Mouse (Mus musculus): ENCODE measurements around the gene Lrig1. TPM values are rescaled to one million over a fixed set of nuclear protein-coding genes. Genes with fewer than 3 reads are reported as not detected.

Gene Lrig1
- polyA plus RNA-seq, 1 experiment from 2014 or later: 4.3 TPM

GRCm38 (mm10) chr6:94718607-94719346 lies 18.8 kb upstream of the Lrig1 start:
- DNase-seq (ENCODE audit: low spot score): no peak
- no peaks in the 10 kb centered on the region for H3K27me3 ChIP-seq (replicated peaks; ENCODE audit: control insufficient read depth, insufficient read depth, low read length)
- no peak overlapping the region for H3K4me2 ChIP-seq
- H3K9ac ChIP-seq (ENCODE audit: low read depth, low read length): no peak overlapping the region
- no peaks in the 10 kb centered on the region for H3K9me3 ChIP-seq (ENCODE audit: control insufficient read depth, low read length)
- no peak overlapping the region for H3K4me3 ChIP-seq (ENCODE audit: low read depth, low read length)
- no peak overlapping the region for H3K27ac ChIP-seq (ENCODE audit: low read depth, low read length)
- 77% methylated on average over 15 of the region's 15 CpGs for WGBS
- no peaks in the 10 kb centered on the region for H3K4me1 ChIP-seq (replicated peaks; ENCODE audit: control insufficient read depth, insufficient read depth, low read length)
- no peak for ATAC-seq (replicated peaks; ENCODE audit: low FRiP score)
- no peaks in the 10 kb centered on the region for H3K36me3 ChIP-seq (ENCODE audit: control insufficient read depth, insufficient read depth, low read length)

DNA sequence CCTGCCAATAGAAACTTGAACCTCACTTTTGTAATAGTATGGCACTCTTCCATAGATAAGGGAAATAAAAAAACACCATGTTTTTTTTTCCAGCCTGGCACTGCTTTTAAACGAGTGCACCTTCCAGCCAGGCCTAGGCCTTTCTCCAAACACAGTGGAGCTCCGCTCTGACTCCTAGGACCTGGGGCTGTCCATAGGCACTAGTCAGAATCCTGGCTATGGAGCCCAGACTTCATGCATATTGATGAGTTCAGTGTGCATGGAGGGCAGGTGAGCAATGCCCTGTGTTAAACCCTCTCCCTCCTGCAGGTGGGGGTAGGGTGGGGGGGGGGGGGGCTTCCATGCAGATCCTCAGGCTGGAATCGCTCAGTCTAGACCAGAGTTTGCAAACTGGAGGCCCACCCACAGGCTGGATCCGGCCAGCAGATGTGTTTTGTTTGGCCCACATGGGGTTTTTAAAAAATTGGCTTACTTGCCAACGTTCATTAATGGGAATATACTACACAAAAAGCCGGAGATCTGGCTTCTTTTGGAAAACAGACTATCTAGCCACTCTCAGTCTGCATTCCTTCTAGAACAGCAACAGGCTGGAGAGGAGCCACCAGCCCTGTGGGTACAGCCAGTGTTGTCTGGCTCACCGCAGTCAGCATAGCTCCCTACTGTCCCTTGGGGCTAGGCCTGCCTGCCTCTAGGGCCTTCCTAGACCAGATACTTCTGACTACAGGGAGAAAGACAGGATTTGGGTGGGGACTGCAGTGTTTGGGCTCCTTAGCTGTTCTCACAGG lies 17.9 kb upstream of the Lrig1 start:
- H3K4me1 ChIP-seq (replicated peaks; ENCODE audit: control insufficient read depth, insufficient read depth, low read length): no peaks in the 10 kb centered on the region
- 74% methylated on average over 7 of the region's 7 CpGs for WGBS
- H3K4me3 ChIP-seq (ENCODE audit: low read depth, low read length): no peak overlapping the region
- no peaks in the 10 kb centered on the region for H3K27me3 ChIP-seq (replicated peaks; ENCODE audit: control insufficient read depth, insufficient read depth, low read length)
- no peak for ATAC-seq (replicated peaks; ENCODE audit: low FRiP score)
- H3K9ac ChIP-seq (ENCODE audit: low read depth, low read length): no peak overlapping the region
- H3K36me3 ChIP-seq (ENCODE audit: control insufficient read depth, insufficient read depth, low read length): no peaks in the 10 kb centered on the region
- no peak for DNase-seq (ENCODE audit: low spot score)
- no peaks in the 10 kb centered on the region for H3K9me3 ChIP-seq (ENCODE audit: control insufficient read depth, low read length)
- H3K4me2 ChIP-seq: no peak overlapping the region
- H3K27ac ChIP-seq (ENCODE audit: low read depth, low read length): no peak overlapping the region

DNA sequence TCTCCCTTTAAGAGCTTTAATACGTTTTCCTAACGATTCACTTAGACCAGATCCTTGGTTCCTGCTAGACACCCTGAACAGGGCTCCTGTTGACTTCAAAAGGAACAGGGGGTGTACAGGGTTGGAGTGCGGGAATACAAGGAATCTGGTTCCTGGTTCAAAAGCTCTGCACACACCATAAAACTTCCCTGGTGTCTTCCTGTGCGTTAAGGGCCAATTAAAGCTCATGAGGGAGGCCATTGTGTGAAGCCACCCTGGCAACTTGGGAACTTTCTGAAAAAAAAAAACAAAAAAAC lies 15.6 kb upstream of the Lrig1 start:
- Histone ChIP-seq H3K9ac (ENCODE audit: low read depth, low read length) (no peak overlapping the region), H3K27ac (ENCODE audit: low read depth, low read length) (no peak overlapping the region), H3K4me2 (no peak overlapping the region), H3K9me3 (ENCODE audit: control insufficient read depth, low read length) (no peaks in the 10 kb centered on the region), H3K27me3 (replicated peaks; ENCODE audit: control insufficient read depth, insufficient read depth, low read length) (no peaks in the 10 kb centered on the region), H3K36me3 (ENCODE audit: control insufficient read depth, insufficient read depth, low read length) (no peaks in the 10 kb centered on the region), H3K4me1 (replicated peaks; ENCODE audit: control insufficient read depth, insufficient read depth, low read length) (no peaks in the 10 kb centered on the region), H3K4me3 (ENCODE audit: low read depth, low read length) (no peak overlapping the region)
- WGBS: 63% methylated on average over 4 of the region's 4 CpGs
- DNase-seq (ENCODE audit: low spot score) (no peak), ATAC-seq (replicated peaks; ENCODE audit: low FRiP score) (no peak)

GRCm38 (mm10) chr6:94714815-94715644 lies 15.1 kb upstream of the Lrig1 start:
- H3K9me3 ChIP-seq (ENCODE audit: control insufficient read depth, low read length): no peaks in the 10 kb centered on the region
- H3K27ac ChIP-seq (ENCODE audit: low read depth, low read length): no peak overlapping the region
- no peaks in the 10 kb centered on the region for H3K4me1 ChIP-seq (replicated peaks; ENCODE audit: control insufficient read depth, insufficient read depth, low read length)
- H3K36me3 ChIP-seq (ENCODE audit: control insufficient read depth, insufficient read depth, low read length): no peaks in the 10 kb centered on the region
- H3K4me2 ChIP-seq: no peak overlapping the region
- H3K9ac ChIP-seq (ENCODE audit: low read depth, low read length): no peak overlapping the region
- 67% methylated on average over 13 of the region's 13 CpGs for WGBS
- ATAC-seq (replicated peaks; ENCODE audit: low FRiP score): no peak
- no peaks in the 10 kb centered on the region for H3K27me3 ChIP-seq (replicated peaks; ENCODE audit: control insufficient read depth, insufficient read depth, low read length)
- H3K4me3 ChIP-seq (ENCODE audit: low read depth, low read length): no peak overlapping the region
- no peak for DNase-seq (ENCODE audit: low spot score)

GRCm38 (mm10) chr6:94709832-94710231 lies 9.9 kb upstream of the Lrig1 start:
- Histone ChIP-seq H3K4me2 (no peak overlapping the region), H3K4me1 (replicated peaks; ENCODE audit: control insufficient read depth, insufficient read depth, low read length) (no peaks in the 10 kb centered on the region), H3K36me3 (ENCODE audit: control insufficient read depth, insufficient read depth, low read length) (no peaks in the 10 kb centered on the region), H3K9ac (ENCODE audit: low read depth, low read length) (no peak overlapping the region), H3K9me3 (ENCODE audit: control insufficient read depth, low read length) (no peaks in the 10 kb centered on the region), H3K27me3 (replicated peaks; ENCODE audit: control insufficient read depth, insufficient read depth, low read length) (no peaks in the 10 kb centered on the region; the same call in 1 of the 2 replicates), H3K4me3 (ENCODE audit: low read depth, low read length) (no peak overlapping the region), H3K27ac (ENCODE audit: low read depth, low read length) (no peak overlapping the region)
- DNase-seq (ENCODE audit: low spot score) (no peak), ATAC-seq (replicated peaks; ENCODE audit: low FRiP score) (no peak)
- WGBS: 46% methylated on average over 3 of the region's 3 CpGs

- H3K4me1 ChIP-seq (replicated peaks; ENCODE audit: control insufficient read depth, insufficient read depth, low read length): no peaks in the 10 kb centered on the region
- no peak overlapping the region for H3K27ac ChIP-seq (ENCODE audit: low read depth, low read length)
- H3K4me2 ChIP-seq: no peak overlapping the region
- DNase-seq (ENCODE audit: low spot score) (no peak), ATAC-seq (replicated peaks; ENCODE audit: low FRiP score) (no peak)
- H3K36me3 ChIP-seq (ENCODE audit: control insufficient read depth, insufficient read depth, low read length): no peaks in the 10 kb centered on the region
- H3K9ac ChIP-seq (ENCODE audit: low read depth, low read length): no peak overlapping the region
- H3K27me3 ChIP-seq (replicated peaks; ENCODE audit: control insufficient read depth, insufficient read depth, low read length): no peaks in the 10 kb centered on the region; the same call in 1 of the 2 replicates
- 73% methylated on average over 1 of the region's 1 CpGs for whole genome bisulfite sequencing
- no peak overlapping the region for H3K4me3 ChIP-seq (ENCODE audit: low read depth, low read length)
- no peaks in the 10 kb centered on the region for H3K9me3 ChIP-seq (ENCODE audit: control insufficient read depth, low read length)
Observed at GRCm38 (mm10) chr6:94709150-94709549, 9.2 kb upstream of the Lrig1 start.

DNA sequence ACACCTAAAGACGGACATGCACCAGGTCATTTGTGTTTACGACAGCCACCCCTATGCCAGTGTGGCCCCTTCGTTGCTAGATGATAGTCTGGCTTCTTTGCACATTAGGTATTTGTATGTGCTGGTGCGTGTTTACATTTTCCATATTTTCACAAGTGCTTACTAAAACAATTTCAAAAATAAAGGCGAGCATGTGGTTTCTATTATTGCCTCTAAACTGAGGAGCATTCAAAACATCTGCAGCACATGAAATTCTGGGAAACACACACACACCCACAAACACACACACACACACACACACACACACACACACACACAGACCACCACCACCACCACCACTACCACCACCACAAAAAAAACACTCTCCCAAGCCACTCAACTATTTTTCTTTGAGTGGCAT lies 7.3 kb upstream of the Lrig1 start:
- Histone ChIP-seq H3K27me3 (replicated peaks; ENCODE audit: control insufficient read depth, insufficient read depth, low read length) (peaks cover 9% of the 10 kb centered on the region), H3K27ac (ENCODE audit: low read depth, low read length) (no peak overlapping the region), H3K4me3 (ENCODE audit: low read depth, low read length) (no peak overlapping the region), H3K9ac (ENCODE audit: low read depth, low read length) (no peak overlapping the region), H3K4me2 (no peak overlapping the region), H3K4me1 (replicated peaks; ENCODE audit: control insufficient read depth, insufficient read depth, low read length) (no peaks in the 10 kb centered on the region), H3K36me3 (ENCODE audit: control insufficient read depth, insufficient read depth, low read length) (no peaks in the 10 kb centered on the region), H3K9me3 (ENCODE audit: control insufficient read depth, low read length) (no peaks in the 10 kb centered on the region)
- DNase-seq (ENCODE audit: low spot score) (no peak), ATAC-seq (replicated peaks; ENCODE audit: low FRiP score) (no peak)
- 80% methylated on average over 5 of the region's 5 CpGs for WGBS

GRCm38 (mm10) chr6:94705931-94706330 lies 6.0 kb upstream of the Lrig1 start:
- ATAC-seq (replicated peaks; ENCODE audit: low FRiP score): no peak
- H3K4me2 ChIP-seq: no peak overlapping the region
- no peaks in the 10 kb centered on the region for H3K4me1 ChIP-seq (replicated peaks; ENCODE audit: control insufficient read depth, insufficient read depth, low read length)
- H3K36me3 ChIP-seq (ENCODE audit: control insufficient read depth, insufficient read depth, low read length): no peaks in the 10 kb centered on the region
- H3K9me3 ChIP-seq (ENCODE audit: control insufficient read depth, low read length): no peaks in the 10 kb centered on the region
- no peak for DNase-seq (ENCODE audit: low spot score)
- no peak overlapping the region for H3K9ac ChIP-seq (ENCODE audit: low read depth, low read length)
- H3K27ac ChIP-seq (ENCODE audit: low read depth, low read length): no peak overlapping the region
- WGBS: 46% methylated on average over 1 of the region's 1 CpGs
- H3K27me3 ChIP-seq (replicated peaks; ENCODE audit: control insufficient read depth, insufficient read depth, low read length): peaks cover 17% of the 10 kb centered on the region
- H3K4me3 ChIP-seq (ENCODE audit: low read depth, low read length): no peak overlapping the region
